Mouse (Mus musculus) stomach, postnatal 0 days (tissue): ENCODE measurements around the gene Exosc7.

Experiments
- CTCF ChIP-seq: IDR thresholded peaks from 2 replicates; pipeline ENCODE4 v1.5.1; 2016; ENCODE audit warnings: antibody characterized with exemption, low read depth, mild to moderate bottlenecking, moderate library complexity
- EP300 ChIP-seq: optimal IDR thresholded peaks from 2 replicates; pipeline ENCODE3; 2016; ENCODE audit warnings: antibody characterized with exemption

GRCm38 (mm10) chr9:123103425-123103824 lies 9.6 kb upstream of the Exosc7 start:
- TF ChIP-seq CTCF: no peak
- no peak for TF ChIP-seq EP300
